Mouse (Mus musculus) frontal cortex, postnatal 10 days (tissue): Measurements from ENCODE around the gene Arf5.

Source experiments
- DNase-seq, 2 experiments: peaks; one replicate each; pipeline ENCODE4 v3.0.0; 2022; ENCODE audit warnings: low spot score in 2 of 2, mixed read lengths in 1 of 2

Arf5 gene

GRCm38 (mm10) chr6:28423313-28423712 is at the start of gene Arf5:
Gene Arf5 (plus strand): TSS chr6:28423560.
- peak; percentile 88 to 93 for DNase-seq

GRCm38 (mm10) chr6:28381983-28382382 is 41.4 kb upstream of the Arf5 start:
- DNase-seq: no peak

- no peak for DNase-seq
These were observed 38.2 kb upstream of the Arf5 start for GRCm38 (mm10) chr6:28385169-28385568.

- DNase-seq: no peak
These were observed 34.3 kb upstream of the Arf5 start for GRCm38 (mm10) chr6:28389038-28389437.

GRCm38 (mm10) chr6:28396051-28396852 is 27.1 kb upstream of the Arf5 start:
- no peak for DNase-seq

GRCm38 (mm10) chr6:28396853-28397457 is 26.4 kb upstream of the Arf5 start:
- DNase-seq: no peak

GRCm38 (mm10) chr6:28397681-28398203 is 25.6 kb upstream of the Arf5 start, which contains the start of gene Zfp800:
Gene Zfp800 (minus strand): TSS chr6:28398005.
- DNase-seq: no peak

- DNase-seq: no peak
These were observed 24.6 kb upstream of the Arf5 start for GRCm38 (mm10) chr6:28398726-28399125.

- DNase-seq: no peak
These were observed 23.6 kb upstream of the Arf5 start for GRCm38 (mm10) chr6:28399791-28400190.

- no peak for DNase-seq
These were observed 13.3 kb upstream of the Arf5 start for GRCm38 (mm10) chr6:28410053-28410452.

- no peak for DNase-seq
These were observed 12.1 kb upstream of the Arf5 start for GRCm38 (mm10) chr6:28411236-28411635.

GRCm38 (mm10) chr6:28416981-28417380 is 6.4 kb upstream of the Arf5 start:
- DNase-seq: no peak

GRCm38 (mm10) chr6:28418449-28418848 is 4.9 kb upstream of the Arf5 start:
- peak in 1 of 2 experiments; percentile 65 for DNase-seq

GRCm38 (mm10) chr6:28419673-28420072 is 3.7 kb upstream of the Arf5 start:
- no peak for DNase-seq

- no peak for DNase-seq
These were observed 3.0 kb upstream of the Arf5 start for GRCm38 (mm10) chr6:28420361-28420760.

GRCm38 (mm10) chr6:28420865-28421264 is 2.5 kb upstream of the Arf5 start:
- DNase-seq: no peak

- DNase-seq: peak; percentile 90 to 93
These were observed 1.8 kb upstream of the Arf5 start for GRCm38 (mm10) chr6:28421469-28422000.

- no peak for DNase-seq
These were observed 589 bp upstream of the Arf5 start for GRCm38 (mm10) chr6:28422651-28423290.

GRCm38 (mm10) chr6:28423767-28424695 is 671 bp downstream of the Arf5 start:
- peak; percentile 30 to 50 for DNase-seq

- DNase-seq: no peak
These were observed 1.7 kb downstream of the Arf5 start for GRCm38 (mm10) chr6:28425019-28425418.
